8 mouse cellular contexts compared by ENCODE assay signal in the genomic region with DNA sequence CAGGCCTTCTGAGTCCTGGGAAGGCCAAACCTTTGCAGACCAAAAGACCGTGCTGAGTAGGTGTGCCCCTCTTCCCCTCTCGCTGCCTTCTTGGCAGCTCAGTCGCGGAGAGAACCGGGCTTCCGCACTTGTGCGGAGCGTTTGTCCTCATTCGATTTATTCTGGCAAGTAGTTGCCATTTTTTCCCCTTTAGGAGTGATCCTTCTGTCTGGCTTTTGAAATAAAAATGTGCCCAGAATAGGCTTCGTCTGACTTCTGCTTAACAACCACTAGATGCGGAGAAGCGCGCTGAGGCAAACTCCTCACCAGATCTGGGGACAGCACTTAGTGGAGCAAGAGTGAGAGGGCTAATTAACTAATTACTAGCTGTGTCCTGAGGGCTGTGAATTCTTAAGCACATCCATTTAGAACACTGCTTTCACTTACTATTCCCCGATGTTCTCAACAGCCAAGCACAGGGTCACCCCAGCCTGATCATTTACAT. TPM values are rescaled to one million over a fixed set of nuclear protein-coding genes. Genes with fewer than 3 reads are reported as not detected.
A peak's percentile ranks its signal among the peaks of the same experiment; 100 is the strongest.
DNase-seq lines count a peak whose midpoint lies in the region; ATAC-seq and TF ChIP-seq lines count a peak whose summit lies in the region.

No protein-coding gene starts in this region.

- peak; percentile 33 to 40 for DNase-seq in B cell, adult 2 months
- no peak for DNase-seq in ES-E14 (ENCODE audit: low read depth, low spot score)
- peak; percentile 47 to 61 for DNase-seq in heart, adult 9 months (ENCODE audit: low spot score in 2 of 2)
- peak; percentile 61 for DNase-seq in kidney, adult 9 months
- DNase-seq in liver, postnatal 0 days = peak; percentile 29
- no peak for DNase-seq in ovary, postnatal 14 days (ENCODE audit: low spot score)

- H3K36me3 ChIP-seq in ES-E14 (ENCODE audit: control insufficient read depth, insufficient read depth, low read length, poor library complexity, severe bottlenecking) = no peaks in the 10 kb centered on the region
- H3K36me3 ChIP-seq in liver, postnatal 0 days (replicated peaks; ENCODE audit: insufficient read depth, low read length) = no peaks in the 10 kb centered on the region

- peak overlapping the region; percentile 75 for H3K4me2 ChIP-seq in liver, postnatal 0 days (ENCODE audit: low read depth, low read length)

- H3K27me3 ChIP-seq in liver, postnatal 0 days (ENCODE audit: insufficient read depth, low read length) = peaks cover 14% of the 10 kb centered on the region; the same call in 1 of the 2 replicates

- TF ChIP-seq CTCF in liver, postnatal 0 days (IDR thresholded peaks at IDR 0.05; ENCODE audit: low read depth) = no peak

- no peak overlapping the region for H3K27ac ChIP-seq in ES-E14 (ENCODE audit: insufficient read depth, low read depth, low read length, poor library complexity, severe bottlenecking)
- H3K27ac ChIP-seq in liver, postnatal 0 days (ENCODE audit: low read depth) = peak overlapping the region; percentile 61

- 3% methylated on average over 14 of the region's 14 CpGs for WGBS in liver, postnatal 0 days (ENCODE audit: insufficient replicate concordance)

- no peaks in the 10 kb centered on the region for H3K9me3 ChIP-seq in ES-E14 (ENCODE audit: control insufficient read depth, insufficient read depth, low read depth, low read length)
- no peaks in the 10 kb centered on the region for H3K9me3 ChIP-seq in liver, postnatal 0 days (ENCODE audit: low read length)

- ATAC-seq in common myeloid progenitor, adult 5-6 weeks (replicated peaks; ENCODE audit: low read depth, poor library complexity, severe bottlenecking) = peak; percentile 55
- peak; percentile 26; the same call in 1 of the 2 replicates for ATAC-seq in liver, postnatal 0 days
- 0 out of 2 replicates have a peak, but pooled peaks have one; percentile 30 for ATAC-seq in neutrophil, adult 5-6 weeks (ENCODE audit: extremely low read depth, insufficient number of reproducible peaks, low FRiP score, poor library complexity, severe bottlenecking)

- in situ Hi-C loops in ES-E14 (cut with MboI; ENCODE audit: low sequenced_read_pairs in 2 of 2, unreplicated experiment in 2 of 2) = no loop called here

- TF ChIP-seq EP300 in liver, postnatal 0 days (IDR thresholded peaks at IDR 0.05; ENCODE audit: low read depth) = no peak

- no peak overlapping the region for H3K9ac ChIP-seq in ES-E14 (ENCODE audit: insufficient read depth, low read depth, low read length, poor library complexity, severe bottlenecking)
- peak overlapping the region; percentile 56 for H3K9ac ChIP-seq in liver, postnatal 0 days (replicated peaks)

- peaks cover 0 to 2% of the 10 kb centered on the region in 2 experiments; a peak in 2 of 4 replicates for H3K4me1 ChIP-seq in ES-E14 (ENCODE audit: control insufficient read depth in 2 of 2, insufficient read depth in 2 of 2, low read length in 2 of 2, poor library complexity in 1 of 2)
- H3K4me1 ChIP-seq in liver, postnatal 0 days (ENCODE audit: insufficient read depth) = peaks cover 14% of the 10 kb centered on the region

- H3K4me3 ChIP-seq in ES-E14 (ENCODE audit: insufficient read depth in 1 of 2, low read depth in 1 of 2, low read length in 2 of 2, poor library complexity in 1 of 2, severe bottlenecking in 1 of 2) = peak overlapping the region; percentile 12 to 55; a peak in 3 of 4 replicates
- H3K4me3 ChIP-seq in liver, postnatal 0 days (ENCODE audit: low read depth, low read length) = peak overlapping the region; percentile 55

TF ChIP-seq in ES-E14, 5 proteins besides CTCF, POLR2A, EP300 and RAD21:
- TF ChIP-seq MAFK (IDR thresholded peaks at IDR 0.05; ENCODE audit: insufficient read depth, low read depth, low read length) (no peak), ZC3H11A (IDR thresholded peaks at IDR 0.05; ENCODE audit: borderline replicate concordance, low read depth, low read length) (no peak), CHD2 (IDR thresholded peaks at IDR 0.05; ENCODE audit: low read depth, low read length) (no peak), HCFC1 (IDR thresholded peaks at IDR 0.05; ENCODE audit: borderline replicate concordance, insufficient read depth, low read length) (no peak), ZNF384 (IDR thresholded peaks at IDR 0.05; ENCODE audit: low read depth, low read length) (no peak)
TF ChIP-seq in ES-E14: peak in this region for 0.

RNA-seq across cellular contexts. Expression of a gene that starts 14.5 kb away (rescaled TPM):
- 0.26 and 0.27 TPM in 2 replicates for total RNA-seq in ES-E14 (2012; rRNA removed)
- 9.4 and 23.0 TPM in 2 replicates for total RNA-seq in common myeloid progenitor, adult 5-6 weeks (2017)
- polyA plus RNA-seq in liver, postnatal 0 days (2015; fragmentation: Nextera tagmentation; extraction: Ambion mirVana) = 9.9 TPM in 2 replicates
- 11.3 and 11.4 TPM in 2 replicates for total RNA-seq in neutrophil, adult 5-6 weeks (2017)

RNA-seq across cellular contexts. Expression of a gene that starts 19.9 kb away (rescaled TPM):
- not detected in 2 replicates for total RNA-seq in ES-E14 (2012; rRNA removed)
- not detected in 2 replicates for total RNA-seq in common myeloid progenitor, adult 5-6 weeks (2017)
- polyA plus RNA-seq in liver, postnatal 0 days (2015; fragmentation: Nextera tagmentation; extraction: Ambion mirVana) = not detected in 2 replicates
- total RNA-seq in neutrophil, adult 5-6 weeks (2017) = not detected in 2 replicates

Comparison
In these comparisons a context has a peak if more than half of its experiments do, and no peak if none do; other contexts are left out.
1. DNase-seq: peak in B cell, adult 2 months (2 of 2), heart, adult 9 months (2 of 2), kidney, adult 9 months (single experiment) and liver, postnatal 0 days (single experiment); none in ES-E14 (single experiment) and ovary, postnatal 14 days (single experiment).
2. Peak in every context shown above with its lines, with median percentiles within 50 percentile points of each other: ATAC-seq.